Mouse (Mus musculus) C2C12 (cell line): ENCODE measurements around the gene Zfp819. TPM values are rescaled to one million over a fixed set of nuclear protein-coding genes. Genes with fewer than 3 reads are reported as not detected.
A peak's percentile ranks its signal among the peaks of the same experiment; 100 is the strongest.

ENCODE experiments used
- H3K27me3 ChIP-seq: one replicate; pipeline ENCODE4 v1.6.1; 2011; ENCODE audit not compliant: control insufficient read depth, insufficient read depth, insufficient read length
- H3K36me3 ChIP-seq: one replicate; pipeline ENCODE4 v1.6.1; 2011; ENCODE audit not compliant: control insufficient read depth, insufficient read depth
- H3K4me3 ChIP-seq: one replicate; pipeline ENCODE4 v1.5.1; 2011; ENCODE audit warnings: mild to moderate bottlenecking, control low read depth; ENCODE audit not compliant: poor library complexity, insufficient read depth, severe bottlenecking
- H3K79me2 ChIP-seq: one replicate; pipeline ENCODE4 v1.6.1; 2011; ENCODE audit not compliant: control insufficient read depth, insufficient read depth
- H3K79me3 ChIP-seq: one replicate; pipeline ENCODE4 v1.6.1; 2011; ENCODE audit warnings: low read depth, control low read depth
- H3ac ChIP-seq: one replicate; pipeline ENCODE3; 2011; ENCODE audit warnings: low read depth; ENCODE audit not compliant: control insufficient read depth, insufficient read length
- CEBPB ChIP-seq: IDR thresholded peaks from one replicate; pipeline ENCODE4 v1.6.1; 2011; ENCODE audit warnings: low read depth, mild to moderate bottlenecking, control low read depth, moderate library complexity
- CTCF ChIP-seq: IDR thresholded peaks from one replicate; pipeline ENCODE4 v1.5.1; 2011; ENCODE audit not compliant: control insufficient read depth, insufficient read depth, insufficient read length
- FOSL1 ChIP-seq: IDR thresholded peaks from one replicate; pipeline ENCODE4 v1.8.0; 2011; ENCODE audit warnings: mild to moderate bottlenecking, low read length; ENCODE audit not compliant: poor library complexity, insufficient read depth, severe bottlenecking
- MAX ChIP-seq: IDR thresholded peaks from one replicate; pipeline ENCODE4 v1.6.1; 2011; ENCODE audit warnings: mild to moderate bottlenecking, control low read depth
- MYOD1 ChIP-seq: IDR thresholded peaks from one replicate; pipeline ENCODE4 v1.6.1; 2011; ENCODE audit warnings: low read depth; ENCODE audit not compliant: control insufficient read depth, insufficient read length
- MYOG ChIP-seq: IDR thresholded peaks from one replicate; pipeline ENCODE4 v1.6.1; 2011; ENCODE audit not compliant: control insufficient read depth, insufficient read length; ENCODE audit errors: extremely low read depth
- USF1 ChIP-seq: IDR thresholded peaks from one replicate; pipeline ENCODE4 v1.6.1; 2011; ENCODE audit warnings: low read depth, mild to moderate bottlenecking, control low read depth, moderate library complexity
- long read RNA-seq, 2 experiments: library from polyadenylated mRNA; unstranded; transcript quantifications; one replicate each; pipeline ENCODE4 v2.0.0; 2019 to 2020
- polyA plus RNA-seq: library from polyadenylated mRNA; unstranded; fragments of >200 nt; fragmentation: generic; extraction: Trizol; gene quantifications from one replicate; pipeline ENCODE4 v1.2.1, GENCODE M21; 2012; ENCODE audit warnings: missing spikeins

Zfp819 gene
- polyA plus RNA-seq: not detected
- long read RNA-seq, experiment 1: 0 reads
- long read RNA-seq, experiment 2: 0 reads

- TF ChIP-seq FOSL1: no peak
- TF ChIP-seq MYOD1: no peak
- TF ChIP-seq USF1: no peak
- no peak for TF ChIP-seq MAX
- TF ChIP-seq CTCF: no peak
- no peak for TF ChIP-seq MYOG
- no peak for TF ChIP-seq CEBPB
- no peak within 1 kb of the TSS for H3ac ChIP-seq
- H3K79me2 ChIP-seq: no peaks in the 10 kb centered on the region
- H3K79me3 ChIP-seq: no peaks in the 10 kb centered on the region
- H3K27me3 ChIP-seq: peaks cover 10% of the 10 kb centered on the region
- no peaks in the 10 kb centered on the region for H3K36me3 ChIP-seq
- H3K4me3 ChIP-seq: no peak within 1 kb of the TSS
These were observed at the start of gene Zfp819 for GRCm38 (mm10) chr7:43606896-43607742. Zfp819 (plus strand) TSS chr7:43607169.

GRCm38 (mm10) chr7:43562006-43562633 lies 44.8 kb upstream of the Zfp819 start, which contains the start of gene Zfp658:
Zfp658 (plus strand) TSS chr7:43562256.
- no peaks in the 10 kb centered on the region for H3K27me3 ChIP-seq
- H3K4me3 ChIP-seq: peak within 1 kb of the TSS; percentile 52
- TF ChIP-seq USF1: no peak
- TF ChIP-seq CTCF: no peak
- TF ChIP-seq MYOG: no peak
- no peak for TF ChIP-seq CEBPB
- H3K79me3 ChIP-seq: peaks cover 1% of the 10 kb centered on the region
- peak within 1 kb of the TSS; percentile 54 for H3ac ChIP-seq
- H3K36me3 ChIP-seq: peaks cover 3% of the 10 kb centered on the region
- peaks cover 18% of the 10 kb centered on the region for H3K79me2 ChIP-seq

DNA sequence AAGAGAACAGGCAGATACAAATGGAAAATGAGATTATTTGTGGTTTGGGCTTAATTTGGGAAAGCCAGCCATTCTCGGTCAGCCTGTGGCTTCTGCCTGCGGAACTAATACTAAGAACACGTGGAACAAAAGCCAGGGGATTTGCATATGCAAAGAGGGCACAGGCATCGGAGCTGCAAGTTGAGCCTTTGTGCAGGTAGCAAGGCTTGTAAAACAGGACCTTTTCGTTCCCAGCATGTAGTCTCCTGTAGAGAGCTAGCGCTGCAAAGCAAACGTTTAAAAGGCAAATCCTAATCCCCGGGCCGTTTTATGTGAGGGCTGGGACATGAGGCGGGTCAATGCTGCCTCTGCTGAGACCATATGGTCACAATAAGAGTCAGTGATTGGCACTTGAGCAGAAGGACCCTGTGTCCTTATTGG lies 44.3 kb upstream of the Zfp819 start:
- Histone ChIP-seq H3K79me3 (peaks cover 1% of the 10 kb centered on the region), H3K36me3 (peaks cover 8% of the 10 kb centered on the region), H3K79me2 (peaks cover 18% of the 10 kb centered on the region), H3K27me3 (no peaks in the 10 kb centered on the region), H3ac (peak overlapping the region; percentile 54), H3K4me3 (peak overlapping the region; percentile 52)
- TF ChIP-seq FOSL1: no peak
- no peak for TF ChIP-seq MYOG
- no peak for TF ChIP-seq CTCF
- no peak for TF ChIP-seq CEBPB
- no peak for TF ChIP-seq MAX
- TF ChIP-seq USF1: no peak
- TF ChIP-seq MYOD1: no peak

- Histone ChIP-seq H3K79me3 (peaks cover 1% of the 10 kb centered on the region), H3K4me3 (no peak overlapping the region), H3K36me3 (peaks cover 14% of the 10 kb centered on the region), H3K79me2 (peaks cover 18% of the 10 kb centered on the region), H3ac (no peak overlapping the region), H3K27me3 (no peaks in the 10 kb centered on the region)
- TF ChIP-seq MAX (no peak), MYOD1 (no peak), MYOG (no peak), CTCF (no peak), USF1 (no peak)
These were observed 43.7 kb upstream of the Zfp819 start for GRCm38 (mm10) chr7:43563300-43563699.

- Histone ChIP-seq H3ac (no peak overlapping the region), H3K79me2 (no peaks in the 10 kb centered on the region), H3K36me3 (peaks cover 41% of the 10 kb centered on the region), H3K4me3 (no peak overlapping the region), H3K27me3 (no peaks in the 10 kb centered on the region), H3K79me3 (no peaks in the 10 kb centered on the region)
- no peak for TF ChIP-seq MYOD1
- no peak for TF ChIP-seq FOSL1
- TF ChIP-seq MAX: no peak
- TF ChIP-seq MYOG: no peak
- no peak for TF ChIP-seq CEBPB
- no peak for TF ChIP-seq CTCF
- TF ChIP-seq USF1: no peak
These were observed 35.8 kb upstream of the Zfp819 start for GRCm38 (mm10) chr7:43571216-43571615.
